Mouse (Mus musculus) gastrocnemius, postnatal 36 days (tissue): ENCODE results near the gene Pde4a. TPM values are rescaled to one million over a fixed set of nuclear protein-coding genes. Genes with fewer than 3 reads are reported as not detected.

Experiments
- total RNA-seq, 2 experiments: library from RNA; stranded (reverse); gene quantifications; 2 replicates each; pipeline ENCODE4 v1.2.3; 2021

Gene Pde4a
- total RNA-seq, 2 experiments from 2014 or later: 42.2 to 53.9 TPM

Other genes starting within 250 kb of the Pde4a start
- gene Dnmt1, start 205.8 kb upstream of the Pde4a start, total RNA-seq: 1 to 10 TPM; 6.0 to 7.7 TPM
- gene S1pr2, start 188.9 kb upstream of the Pde4a start, total RNA-seq: 1 to 10 TPM; 1.5 to 1.6 TPM
- gene Mrpl4, start 163.0 kb upstream of the Pde4a start, total RNA-seq: 10 to 100 TPM; 58.5 to 58.7 TPM
- gene Icam1, start 149.7 kb upstream of the Pde4a start, total RNA-seq: 1 to 10 TPM; 1.9 to 2.1 TPM
- gene Icam4, start 136.3 kb upstream of the Pde4a start, total RNA-seq: 1 to 10 TPM; 1.2 to 1.7 TPM
- not detected for gene Icam5, start 133.6 kb upstream of the Pde4a start, total RNA-seq
- not detected for gene Zglp1, start 98.6 kb upstream of the Pde4a start, total RNA-seq
- gene Gm49373, start 92.6 kb upstream of the Pde4a start, total RNA-seq: under 1 TPM in 1 of 2 experiments, not detected in 1; 0.17 TPM
- 10 to 100 TPM; 37.5 to 40.4 TPM for gene Fdx1l, start 92.1 kb upstream of the Pde4a start, total RNA-seq
- 1 to 10 TPM; 1.6 TPM for gene Gm38431, start 73.7 kb upstream of the Pde4a start, total RNA-seq
- 10 to 100 TPM; 13.8 to 17.9 TPM for gene Raver1, start 73.7 kb upstream of the Pde4a start, total RNA-seq
- gene Tyk2, start 34.5 kb upstream of the Pde4a start, total RNA-seq: 1 to 10 TPM; 4.2 to 4.4 TPM
- gene Cdc37, start 15.7 kb upstream of the Pde4a start, total RNA-seq: 100 to 1,000 TPM; 123 to 126 TPM
- 10 to 100 TPM; 56.5 to 58.3 TPM for gene Keap1, start 73.6 kb downstream of the Pde4a start, total RNA-seq
- gene S1pr5, start 82.7 kb downstream of the Pde4a start, total RNA-seq: under 1 TPM in 1 of 2 experiments, not detected in 1; 0.12 TPM
- 10 to 100 TPM; 62.0 to 65.7 TPM for gene Atg4d, start 99.6 kb downstream of the Pde4a start, total RNA-seq
- gene Kri1, start 122.3 kb downstream of the Pde4a start, total RNA-seq: 10 to 100 TPM in 1 of 2 experiments, 1 to 10 TPM in 1; 9.1 to 11.6 TPM
- gene Cdkn2d, start 125.7 kb downstream of the Pde4a start, total RNA-seq: 10 to 100 TPM in 1 of 2 experiments, 1 to 10 TPM in 1; 8.4 to 10.1 TPM
- not detected for gene Ap1m2, start 146.6 kb downstream of the Pde4a start, total RNA-seq
- 100 to 1,000 TPM; 135 to 148 TPM for gene Slc44a2, start 155.0 kb downstream of the Pde4a start, total RNA-seq
- gene Ilf3, start 202.2 kb downstream of the Pde4a start, total RNA-seq: 10 to 100 TPM; 17.2 to 19.4 TPM
- gene Qtrt1, start 246.1 kb downstream of the Pde4a start, total RNA-seq: 1 to 10 TPM; 5.2 to 6.2 TPM